Mouse (Mus musculus): ENCODE measurements around the gene Gpat3.

Gpat3 gene

GRCm38 (mm10) chr5:100913274-100913673 is 67.8 kb downstream of the Gpat3 start:
- no peak for DNase-seq (ENCODE audit: extremely low read depth, insufficient read length, low spot score)

GRCm38 (mm10) chr5:100914989-100915388 is 69.5 kb downstream of the Gpat3 start:
- peak; percentile 10 for DNase-seq (ENCODE audit: extremely low read depth, insufficient read length, low spot score)

- DNase-seq (ENCODE audit: extremely low read depth, insufficient read length, low spot score): no peak
These were observed 69.9 kb downstream of the Gpat3 start for GRCm38 (mm10) chr5:100915411-100915810.

- DNase-seq (ENCODE audit: extremely low read depth, insufficient read length, low spot score): no peak
These were observed 70.9 kb downstream of the Gpat3 start for GRCm38 (mm10) chr5:100916416-100916815.

GRCm38 (mm10) chr5:100917252-100917774 is 71.8 kb downstream of the Gpat3 start:
- DNase-seq (ENCODE audit: extremely low read depth, insufficient read length, low spot score): peak; percentile 35

GRCm38 (mm10) chr5:100919069-100919468 is 73.6 kb downstream of the Gpat3 start:
- DNase-seq (ENCODE audit: extremely low read depth, insufficient read length, low spot score): no peak

- DNase-seq (ENCODE audit: extremely low read depth, insufficient read length, low spot score): no peak
These were observed 84.2 kb downstream of the Gpat3 start for GRCm38 (mm10) chr5:100929698-100930097.

GRCm38 (mm10) chr5:100943716-100944115 is 98.2 kb downstream of the Gpat3 start:
- DNase-seq (ENCODE audit: extremely low read depth, insufficient read length, low spot score): no peak

- no peak for DNase-seq (ENCODE audit: extremely low read depth, insufficient read length, low spot score)
These were observed 99.8 kb downstream of the Gpat3 start for GRCm38 (mm10) chr5:100945336-100945735.
